Mouse (Mus musculus) embryonic facial prominence, embryonic 13.5 days (tissue): ENCODE results near the gene Gart. TPM values are rescaled to one million over a fixed set of nuclear protein-coding genes. Genes with fewer than 3 reads are reported as not detected.

Source experiments
- ATAC-seq: fragments of 200-750 bp; cut with Nextera tagmentation; 2 replicates; pipeline ENCODE4 v1.8.0; 2017; ENCODE audit warnings: low read depth; ENCODE audit not compliant: insufficient number of reproducible peaks, insufficient read depth, low FRiP score, low TSS enrichment
- H3K27ac ChIP-seq: fragments of 300-500 bp; sonication (generic); 2 replicates; pipeline ENCODE4 v1.5.1; 2015; ENCODE audit warnings: moderate library complexity, mild to moderate bottlenecking, inconsistent platforms
- H3K27me3 ChIP-seq: fragments of 300-500 bp; sonication (generic); 2 replicates; pipeline ENCODE4 v1.6.1; 2015; ENCODE audit warnings: mild to moderate bottlenecking, inconsistent platforms
- H3K36me3 ChIP-seq: fragments of 300-500 bp; sonication (generic); 2 replicates; pipeline ENCODE4 v1.6.1; 2015; ENCODE audit warnings: mild to moderate bottlenecking, inconsistent platforms
- H3K4me1 ChIP-seq: fragments of 300-500 bp; sonication (generic); 2 replicates; pipeline ENCODE4 v1.6.1; 2015; ENCODE audit warnings: inconsistent platforms
- H3K4me2 ChIP-seq: fragments of 300-500 bp; sonication (generic); 2 replicates; pipeline ENCODE4 v1.6.1; 2015; ENCODE audit warnings: moderate library complexity, mild to moderate bottlenecking, inconsistent platforms
- H3K4me3 ChIP-seq: fragments of 300-500 bp; sonication (generic); 2 replicates; pipeline ENCODE4 v1.5.1; 2015; ENCODE audit warnings: mild to moderate bottlenecking, inconsistent platforms
- H3K9ac ChIP-seq: fragments of 300-500 bp; sonication (generic); 2 replicates; pipeline ENCODE4 v1.6.1; 2015; ENCODE audit warnings: mild to moderate bottlenecking, inconsistent platforms
- H3K9me3 ChIP-seq: fragments of 300-500 bp; sonication (generic); 2 replicates; pipeline ENCODE4 v1.6.1; 2016; ENCODE audit warnings: inconsistent platforms
- WGBS: fragments of 180-500 bp; shearing (Covaris S2); methylation state at CpG from one replicate; pipeline ENCODE4 v1.1.7; 2015; ENCODE audit warnings: mixed read lengths; 5-methylcytosine and 5-hydroxymethylcytosine counted together
- polyA plus RNA-seq: library from polyadenylated mRNA; unstranded; fragments of >200 nt; fragmentation: Nextera tagmentation; extraction: Ambion mirVana; gene quantifications from 2 replicates; pipeline ENCODE4 v1.2.1, GENCODE M21; 2015

Gene Gart
- polyA plus RNA-seq, 1 experiment from 2014 or later, result 110 TPM

GRCm38 (mm10) chr16:91628673-91629072, 18.1 kb downstream of the Gart start:
- no peak overlapping the region for H3K27ac ChIP-seq
- no peaks in the 10 kb centered on the region for H3K9me3 ChIP-seq
- H3K4me3 ChIP-seq, result no peak overlapping the region
- no peak overlapping the region for H3K9ac ChIP-seq
- H3K4me2 ChIP-seq, result no peak overlapping the region
- peaks cover 93% of the 10 kb centered on the region for H3K36me3 ChIP-seq
- no peaks in the 10 kb centered on the region for H3K27me3 ChIP-seq
- WGBS, result 90% methylated on average over 3 of the region's 3 CpGs
- no peaks in the 10 kb centered on the region for H3K4me1 ChIP-seq
- no peak for ATAC-seq

- WGBS, result 86% methylated on average over 7 of the region's 7 CpGs
- ATAC-seq, result no peak
- no peaks in the 10 kb centered on the region for H3K4me1 ChIP-seq
- H3K36me3 ChIP-seq, result peaks cover 95% of the 10 kb centered on the region
- no peak overlapping the region for H3K4me2 ChIP-seq
- no peak overlapping the region for H3K9ac ChIP-seq
- H3K27ac ChIP-seq, result no peak overlapping the region
- no peaks in the 10 kb centered on the region for H3K9me3 ChIP-seq
- no peak overlapping the region for H3K4me3 ChIP-seq
- H3K27me3 ChIP-seq, result no peaks in the 10 kb centered on the region
Measured at GRCm38 (mm10) chr16:91627831-91628230, 18.9 kb downstream of the Gart start.

GRCm38 (mm10) chr16:91623074-91623473, 23.7 kb downstream of the Gart start:
- peaks cover 80% of the 10 kb centered on the region for H3K36me3 ChIP-seq
- 93% methylated on average over 9 of the region's 9 CpGs for WGBS
- H3K27me3 ChIP-seq, result no peaks in the 10 kb centered on the region
- H3K9me3 ChIP-seq, result no peaks in the 10 kb centered on the region
- H3K27ac ChIP-seq, result no peak overlapping the region
- 0 out of 2 replicates have a peak, but pooled peaks cover 4% of the 10 kb centered on the region for H3K4me1 ChIP-seq
- H3K4me2 ChIP-seq, result no peak overlapping the region
- ATAC-seq, result no peak
- no peak overlapping the region for H3K9ac ChIP-seq
- H3K4me3 ChIP-seq, result no peak overlapping the region

- H3K4me3 ChIP-seq, result no peak overlapping the region
- H3K9me3 ChIP-seq, result no peaks in the 10 kb centered on the region
- H3K27me3 ChIP-seq, result no peaks in the 10 kb centered on the region
- H3K9ac ChIP-seq, result no peak overlapping the region
- 90% methylated on average over 11 of the region's 11 CpGs for WGBS
- H3K4me1 ChIP-seq, result 0 out of 2 replicates have a peak, but pooled peaks cover 5% of the 10 kb centered on the region
- H3K36me3 ChIP-seq, result peaks cover 62% of the 10 kb centered on the region
- no peak overlapping the region for H3K27ac ChIP-seq
- H3K4me2 ChIP-seq, result no peak overlapping the region
- no peak for ATAC-seq
Measured at GRCm38 (mm10) chr16:91620991-91621390, 25.8 kb downstream of the Gart start.

DNA sequence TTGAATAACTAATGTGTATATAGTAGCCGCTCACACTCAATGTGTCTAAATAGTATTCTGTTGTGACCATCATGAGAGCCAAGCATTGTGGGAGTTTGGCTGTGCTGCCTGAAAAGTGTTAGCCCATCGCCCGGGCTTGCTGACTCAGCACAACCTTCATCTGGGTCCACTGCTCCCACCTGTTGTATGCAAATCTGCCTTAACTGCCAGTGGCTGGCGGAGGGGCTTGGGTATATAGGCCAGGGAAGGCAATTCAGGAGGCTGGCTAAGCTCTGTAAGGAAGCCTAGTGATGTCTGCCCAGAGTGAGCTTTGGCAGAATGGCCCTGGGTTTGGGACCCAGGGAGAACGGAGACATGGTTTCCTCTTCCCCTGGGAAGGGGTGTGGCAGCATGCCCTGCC, 26.6 kb downstream of the Gart start:
- H3K27me3 ChIP-seq, result no peaks in the 10 kb centered on the region
- no peak overlapping the region for H3K4me3 ChIP-seq
- H3K4me1 ChIP-seq, result 0 out of 2 replicates have a peak, but pooled peaks cover 5% of the 10 kb centered on the region
- ATAC-seq, result no peak
- peaks cover 54% of the 10 kb centered on the region for H3K36me3 ChIP-seq
- no peaks in the 10 kb centered on the region for H3K9me3 ChIP-seq
- H3K4me2 ChIP-seq, result no peak overlapping the region
- H3K9ac ChIP-seq, result no peak overlapping the region
- WGBS, result 87% methylated on average over 5 of the region's 5 CpGs
- H3K27ac ChIP-seq, result no peak overlapping the region

DNA sequence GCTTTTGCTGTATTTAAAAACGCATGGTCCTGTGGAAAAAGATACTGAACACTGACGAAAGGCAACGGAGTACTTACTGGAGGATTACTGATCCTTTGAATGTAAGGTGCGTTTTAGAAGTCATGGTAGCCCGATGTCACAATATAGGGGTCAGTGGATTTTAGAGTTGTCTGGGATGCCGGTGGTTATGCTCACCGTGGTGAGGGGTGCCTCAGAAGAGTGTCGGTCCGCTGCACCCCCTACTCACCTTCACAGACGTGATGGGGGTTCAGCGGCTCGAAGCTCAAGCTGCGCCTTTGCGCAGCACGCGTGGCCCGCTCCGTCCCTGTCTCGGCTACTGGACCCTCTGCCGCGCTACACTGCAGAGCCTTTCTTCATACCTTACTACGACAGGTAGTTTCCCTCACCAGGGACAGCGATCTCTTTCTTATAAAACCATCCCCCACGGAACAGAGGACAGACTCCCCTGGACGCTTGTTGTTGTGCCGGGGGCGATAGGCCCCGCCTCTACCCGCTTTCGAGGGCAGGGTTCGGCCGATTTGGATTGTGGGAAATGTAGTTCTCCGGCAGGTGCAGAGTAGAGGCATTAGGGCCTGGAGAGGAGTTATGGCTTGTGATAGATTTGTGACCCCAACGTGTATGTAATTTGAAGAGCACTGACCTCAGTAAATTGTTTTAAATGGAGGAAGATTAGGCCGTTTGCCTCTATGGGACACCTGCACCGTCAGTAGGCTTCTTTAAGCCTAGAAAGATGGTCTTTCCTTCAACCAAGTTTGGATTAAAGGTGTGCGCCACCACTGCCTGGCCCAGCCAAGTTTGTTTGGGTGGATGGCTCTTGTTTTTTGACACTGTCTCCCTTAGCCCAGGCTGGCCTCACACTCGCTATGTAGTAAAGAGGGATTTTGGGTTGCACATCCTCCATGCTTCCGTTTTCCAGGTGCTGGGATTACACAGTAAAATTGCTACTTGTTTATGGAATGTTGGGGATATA, 27.9 kb downstream of the Gart start, which contains the start of gene Dnajc28:
Gene Dnajc28 (minus strand): TSS at position 516 of the 991 bp plus-strand sequence.
- Histone ChIP-seq H3K9ac (peak within 1 kb of the TSS; percentile 74), H3K4me3 (peak within 1 kb of the TSS; percentile 66), H3K36me3 (peaks cover 42% of the 10 kb centered on the region), H3K9me3 (no peaks in the 10 kb centered on the region), H3K27ac (no peak within 1 kb of the TSS), H3K4me1 (0 out of 2 replicates have a peak, but pooled peaks cover 5% of the 10 kb centered on the region), H3K4me2 (peak within 1 kb of the TSS; percentile 87), H3K27me3 (no peaks in the 10 kb centered on the region)
- ATAC-seq, result peak; percentile 83; the same call in 1 of the 2 replicates
- 9% methylated on average over 39 of the region's 39 CpGs for WGBS

DNA sequence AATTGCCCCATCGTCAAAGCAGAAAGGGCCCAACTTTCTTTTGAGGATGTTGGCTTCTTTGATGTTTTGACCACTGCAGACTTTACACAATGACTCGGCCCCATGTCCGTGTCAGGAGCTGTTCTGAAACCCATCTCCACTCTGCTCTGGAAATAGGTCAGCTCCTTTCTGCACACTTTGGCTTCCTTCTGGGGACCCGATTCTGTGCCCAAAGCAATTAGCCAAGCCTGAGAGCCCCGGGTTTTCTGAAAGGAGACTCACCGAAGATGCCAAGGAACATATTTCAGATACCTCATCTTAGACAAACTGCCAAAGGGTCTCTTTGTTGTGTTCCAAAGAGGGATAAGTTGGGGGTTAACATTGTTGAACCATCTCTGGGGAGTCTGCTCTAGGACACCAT, 32.2 kb downstream of the Gart start:
- H3K36me3 ChIP-seq, result no peaks in the 10 kb centered on the region
- no peak overlapping the region for H3K9ac ChIP-seq
- WGBS, result 81% methylated on average over 6 of the region's 6 CpGs
- H3K27ac ChIP-seq, result no peak overlapping the region
- H3K9me3 ChIP-seq, result no peaks in the 10 kb centered on the region
- no peak overlapping the region for H3K4me2 ChIP-seq
- H3K4me3 ChIP-seq, result no peak overlapping the region
- no peaks in the 10 kb centered on the region for H3K27me3 ChIP-seq
- no peak for ATAC-seq
- 0 out of 2 replicates have a peak, but pooled peaks cover 5% of the 10 kb centered on the region for H3K4me1 ChIP-seq

DNA sequence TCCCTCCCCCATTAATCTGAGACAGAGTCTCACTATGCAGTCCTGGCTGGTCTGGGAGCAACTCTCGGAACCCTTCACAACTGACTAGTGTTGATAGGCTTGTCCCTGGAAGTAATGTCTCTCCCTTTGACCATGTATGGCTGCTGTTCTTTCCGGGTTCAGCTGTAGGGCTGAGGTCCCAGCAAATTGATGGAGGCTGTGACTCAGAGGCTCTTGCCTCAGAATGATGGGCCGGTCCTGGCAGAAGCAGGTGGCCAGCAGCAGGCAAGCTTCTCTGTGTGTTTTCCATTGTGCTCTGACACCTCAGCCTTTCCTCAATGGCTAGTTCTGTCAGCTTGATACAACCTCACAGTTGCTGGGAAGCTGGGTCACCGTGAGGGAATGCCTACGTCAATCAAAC, 34.2 kb downstream of the Gart start:
- H3K4me3 ChIP-seq, result no peak overlapping the region
- H3K9me3 ChIP-seq, result no peaks in the 10 kb centered on the region
- no peaks in the 10 kb centered on the region for H3K27me3 ChIP-seq
- no peak overlapping the region for H3K27ac ChIP-seq
- WGBS, result 78% methylated on average over 5 of the region's 5 CpGs
- H3K4me1 ChIP-seq, result no peaks in the 10 kb centered on the region
- no peaks in the 10 kb centered on the region for H3K36me3 ChIP-seq
- H3K4me2 ChIP-seq, result no peak overlapping the region
- no peak overlapping the region for H3K9ac ChIP-seq
- ATAC-seq, result no peak

GRCm38 (mm10) chr16:91611248-91611647, 35.5 kb downstream of the Gart start:
- 67% methylated on average over 11 of the region's 11 CpGs for WGBS

DNA sequence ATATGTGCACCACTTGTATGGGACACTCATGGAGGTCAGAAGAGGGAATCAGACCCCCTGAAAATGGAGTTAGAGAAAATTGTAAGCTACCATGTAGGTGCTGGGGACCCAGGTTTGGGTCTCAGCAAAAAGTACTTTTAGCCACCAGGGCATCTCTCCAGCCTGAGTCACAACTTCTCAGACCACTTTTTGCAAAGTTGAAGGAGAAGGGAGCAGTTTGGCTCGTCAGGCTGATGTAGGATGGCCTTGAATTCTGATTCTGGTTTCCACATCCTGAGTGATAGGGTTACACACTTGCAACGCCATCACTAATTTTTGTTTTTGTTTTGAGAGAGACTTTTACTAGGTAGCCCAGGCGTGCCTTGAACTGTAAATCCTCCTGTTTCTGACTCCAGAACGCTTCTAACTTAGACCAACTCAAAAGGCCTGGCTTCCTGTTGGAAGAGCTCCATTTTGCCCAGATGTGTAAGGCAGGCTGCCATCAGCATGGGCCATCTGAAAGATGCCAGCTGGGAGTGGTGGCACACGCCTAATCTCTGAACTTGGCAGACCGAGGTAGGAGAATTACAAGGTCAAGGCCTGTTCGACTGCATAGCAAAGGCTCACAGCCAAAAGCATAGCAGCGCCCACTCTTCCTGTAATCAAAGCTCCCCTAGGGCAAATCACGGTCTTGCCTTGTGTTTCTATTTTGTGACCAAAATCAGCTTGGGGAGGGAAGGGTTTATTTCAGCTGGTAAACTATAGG, 37.1 kb downstream of the Gart start:
- Histone ChIP-seq H3K4me2 (no peak overlapping the region), H3K9me3 (no peaks in the 10 kb centered on the region), H3K27ac (no peak overlapping the region), H3K4me3 (no peak overlapping the region), H3K27me3 (no peaks in the 10 kb centered on the region), H3K36me3 (no peaks in the 10 kb centered on the region), H3K9ac (no peak overlapping the region), H3K4me1 (no peaks in the 10 kb centered on the region)
- 67% methylated on average over 9 of the region's 9 CpGs for WGBS
- ATAC-seq, result no peak

More at GRCm38 (mm10) chr16:91611248-91611647, 35.5 kb downstream of the Gart start:
- Histone ChIP-seq H3K9me3 (no peaks in the 10 kb centered on the region), H3K4me1 (no peaks in the 10 kb centered on the region), H3K4me3 (no peak overlapping the region), H3K4me2 (no peak overlapping the region), H3K27me3 (no peaks in the 10 kb centered on the region), H3K9ac (no peak overlapping the region), H3K27ac (no peak overlapping the region), H3K36me3 (no peaks in the 10 kb centered on the region)
- ATAC-seq, result no peak

GRCm38 (mm10) chr16:91606958-91607357, 39.8 kb downstream of the Gart start:
- Histone ChIP-seq H3K27ac (no peak overlapping the region), H3K4me3 (no peak overlapping the region), H3K4me2 (no peak overlapping the region), H3K36me3 (no peaks in the 10 kb centered on the region), H3K9me3 (no peaks in the 10 kb centered on the region), H3K4me1 (no peaks in the 10 kb centered on the region), H3K27me3 (no peaks in the 10 kb centered on the region), H3K9ac (no peak overlapping the region)
- no peak for ATAC-seq
- WGBS, result 85% methylated on average over 8 of the region's 8 CpGs
